Mouse (Mus musculus): ENCODE data around the gene Med9.

DNA sequence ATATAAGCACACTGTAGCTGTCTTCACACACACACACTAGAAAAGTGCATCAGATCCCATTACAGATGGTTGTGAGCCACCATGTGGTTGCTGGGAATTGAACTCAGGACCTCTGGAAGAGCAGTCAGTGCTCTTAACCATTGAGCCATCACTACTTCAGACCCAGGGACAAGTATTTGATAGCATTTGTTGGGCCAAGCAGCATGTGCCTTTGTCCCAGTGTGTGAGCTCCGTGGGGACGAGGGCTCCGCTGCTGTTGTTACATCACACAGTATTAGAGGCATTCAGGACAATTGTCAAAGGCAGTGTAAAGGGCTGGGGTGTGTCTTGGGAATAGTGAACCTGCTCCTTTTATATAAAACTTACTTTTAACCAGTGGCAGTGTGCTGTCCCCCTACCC, 11.0 kb upstream of the Med9 start:
- TF ChIP-seq GATA1 (IDR thresholded peaks at IDR 0.05; ENCODE audit: borderline replicate concordance, low read length) (no peak), FLI1 (IDR thresholded peaks at IDR 0.05; ENCODE audit: low read length) (no peak)
